Mouse (Mus musculus): ENCODE measurements at regions not wholly inside any gene's neighbourhood (a gene's known extent, or its start where the extent isn't known, plus 50 kb on each side); places are given as distances from the start of the nearest gene placed in this dataset.

DNA sequence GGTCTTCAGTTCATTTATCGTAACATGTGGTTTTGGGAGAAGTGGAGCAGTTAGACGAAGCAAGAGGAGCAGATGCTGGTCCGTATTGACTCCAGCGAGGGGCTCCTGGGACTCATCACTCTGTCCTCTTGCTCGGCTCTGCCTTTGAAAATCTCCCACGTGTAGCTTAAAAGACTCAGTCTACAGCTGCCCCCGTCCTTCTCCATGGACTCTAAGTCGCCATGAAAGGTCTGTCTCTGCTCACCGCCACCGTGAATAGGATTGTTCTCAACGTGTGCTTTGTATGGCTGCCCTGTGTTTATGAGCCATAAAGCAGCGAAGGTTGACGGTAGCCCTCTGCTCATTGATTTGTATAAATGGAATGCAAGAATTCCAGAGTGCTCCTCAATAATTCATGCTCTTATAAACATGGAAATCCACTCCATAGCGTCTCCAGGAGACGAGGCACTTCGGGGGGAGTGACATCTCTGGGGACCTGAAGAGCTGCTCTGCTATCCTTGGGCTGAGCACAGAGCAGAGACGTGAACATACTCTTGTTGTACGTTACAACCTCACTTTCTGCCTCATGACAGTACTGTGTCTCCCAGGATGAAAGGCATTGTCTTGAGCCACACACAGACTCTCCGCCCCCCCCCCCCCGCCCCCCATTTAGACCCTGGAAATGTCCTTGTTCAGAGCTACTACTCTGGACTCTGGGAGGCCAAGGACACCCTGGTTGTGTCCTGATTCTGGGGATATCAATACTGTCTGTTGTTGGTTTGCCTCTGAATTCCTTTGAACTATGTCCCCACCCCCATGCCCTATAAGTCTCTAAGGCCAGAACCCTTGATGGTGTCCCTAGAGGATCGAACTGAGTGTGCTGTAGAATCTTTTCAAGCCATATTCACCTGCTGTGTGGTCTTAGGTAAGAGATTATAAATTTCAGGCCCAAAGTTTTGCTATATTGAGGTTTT, 90.8 kb upstream of the Hdac4 start:
- no peak overlapping the region for H3K4me3 ChIP-seq (ENCODE audit: low read depth, low read length)
- no peaks in the 10 kb centered on the region for H3K27me3 ChIP-seq (ENCODE audit: control insufficient read depth, insufficient read depth, low read length)
- no peaks in the 10 kb centered on the region for H3K9me3 ChIP-seq (ENCODE audit: control insufficient read depth, low read length)
- TF ChIP-seq CTCF (IDR thresholded peaks at IDR 0.05; ENCODE audit: low read depth) (no peak), EP300 (optimal IDR thresholded peaks at IDR 0.05) (no peak)
- 40% methylated on average over 21 of the region's 21 CpGs for WGBS
- no peak overlapping the region for H3K27ac ChIP-seq (replicated peaks)
- H3K9ac ChIP-seq (ENCODE audit: low read length), result no peak overlapping the region
- no peaks in the 10 kb centered on the region for H3K4me1 ChIP-seq (replicated peaks; ENCODE audit: control insufficient read depth, insufficient read depth)
- no peak overlapping the region for H3K4me2 ChIP-seq (replicated peaks; ENCODE audit: low read depth)
- no peak for ATAC-seq (ENCODE audit: low FRiP score, low TSS enrichment)
- H3K36me3 ChIP-seq (ENCODE audit: control insufficient read depth, insufficient read depth, low read length), result no peaks in the 10 kb centered on the region
- no peak for DNase-seq (ENCODE audit: low spot score)

DNA sequence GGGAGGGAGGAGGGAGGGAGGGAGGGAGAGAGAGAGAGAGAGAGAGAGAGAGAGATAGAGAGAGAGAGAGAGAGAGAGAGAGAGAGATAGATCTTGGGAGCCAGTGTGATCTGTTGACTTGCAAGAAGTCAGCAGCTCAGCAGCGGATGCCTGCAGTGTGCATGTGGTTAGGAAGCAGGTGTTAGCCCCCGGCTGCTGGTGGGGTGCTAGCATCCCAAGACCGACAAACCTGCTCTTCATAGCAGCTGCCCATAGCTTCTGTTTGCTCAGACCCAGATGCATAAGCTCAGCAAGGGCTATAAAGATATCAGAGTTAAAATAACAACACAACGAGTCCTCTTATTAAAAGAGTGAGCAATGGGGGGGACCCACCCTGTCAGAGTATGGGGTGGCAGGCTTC, 88.7 kb upstream of the Hdac4 start:
- ATAC-seq (ENCODE audit: low FRiP score, low TSS enrichment), result no peak
- no peak for DNase-seq (ENCODE audit: low spot score)
- Histone ChIP-seq H3K4me2 (replicated peaks; ENCODE audit: low read depth) (no peak overlapping the region), H3K4me3 (ENCODE audit: low read depth, low read length) (no peak overlapping the region), H3K36me3 (ENCODE audit: control insufficient read depth, insufficient read depth, low read length) (no peaks in the 10 kb centered on the region), H3K4me1 (replicated peaks; ENCODE audit: control insufficient read depth, insufficient read depth) (no peaks in the 10 kb centered on the region), H3K9me3 (ENCODE audit: control insufficient read depth, low read length) (no peaks in the 10 kb centered on the region), H3K9ac (ENCODE audit: low read length) (no peak overlapping the region), H3K27ac (replicated peaks) (no peak overlapping the region), H3K27me3 (ENCODE audit: control insufficient read depth, insufficient read depth, low read length) (no peaks in the 10 kb centered on the region)
- 53% methylated on average over 4 of the region's 4 CpGs for WGBS
- TF ChIP-seq CTCF (IDR thresholded peaks at IDR 0.05; ENCODE audit: low read depth) (no peak), EP300 (optimal IDR thresholded peaks at IDR 0.05) (no peak)

DNA sequence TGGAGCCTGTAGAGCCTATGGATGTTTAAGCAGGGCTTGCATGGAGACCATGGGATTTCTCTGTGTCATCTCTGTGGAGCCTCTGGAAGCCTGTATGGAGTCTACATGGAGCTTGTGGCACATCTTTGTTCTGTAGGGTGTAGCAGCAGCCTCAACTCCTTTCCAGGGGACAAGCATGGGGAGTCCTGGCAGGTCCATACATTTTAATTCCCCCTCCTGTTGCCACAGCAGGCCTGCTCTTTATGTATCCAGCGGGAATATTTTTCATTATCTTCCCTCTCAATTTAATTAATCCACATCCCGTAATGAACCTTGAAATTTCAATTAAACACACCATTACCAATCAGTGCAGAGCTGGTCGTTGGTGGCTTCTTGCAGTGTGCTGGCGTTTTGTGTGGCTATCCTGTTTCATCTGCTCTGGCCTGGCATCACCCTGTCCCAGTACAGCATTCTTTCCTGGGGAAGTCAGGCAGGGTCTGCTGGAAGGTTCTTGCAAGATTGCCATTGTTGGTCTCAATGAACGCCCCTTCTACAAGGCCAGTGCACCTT, 81.8 kb upstream of the Hdac4 start:
- Histone ChIP-seq H3K27me3 (ENCODE audit: control insufficient read depth, insufficient read depth, low read length) (no peaks in the 10 kb centered on the region), H3K4me3 (ENCODE audit: low read depth, low read length) (no peak overlapping the region), H3K27ac (replicated peaks) (no peak overlapping the region), H3K9me3 (ENCODE audit: control insufficient read depth, low read length) (no peaks in the 10 kb centered on the region), H3K4me2 (replicated peaks; ENCODE audit: low read depth) (no peak overlapping the region), H3K9ac (ENCODE audit: low read length) (no peak overlapping the region), H3K36me3 (ENCODE audit: control insufficient read depth, insufficient read depth, low read length) (no peaks in the 10 kb centered on the region), H3K4me1 (replicated peaks; ENCODE audit: control insufficient read depth, insufficient read depth) (no peaks in the 10 kb centered on the region)
- no peak for DNase-seq (ENCODE audit: low spot score)
- no peak for ATAC-seq (ENCODE audit: low FRiP score, low TSS enrichment)
- 85% methylated on average over 5 of the region's 5 CpGs for WGBS
- TF ChIP-seq CTCF (IDR thresholded peaks at IDR 0.05; ENCODE audit: low read depth) (no peak), EP300 (optimal IDR thresholded peaks at IDR 0.05) (no peak)

DNA sequence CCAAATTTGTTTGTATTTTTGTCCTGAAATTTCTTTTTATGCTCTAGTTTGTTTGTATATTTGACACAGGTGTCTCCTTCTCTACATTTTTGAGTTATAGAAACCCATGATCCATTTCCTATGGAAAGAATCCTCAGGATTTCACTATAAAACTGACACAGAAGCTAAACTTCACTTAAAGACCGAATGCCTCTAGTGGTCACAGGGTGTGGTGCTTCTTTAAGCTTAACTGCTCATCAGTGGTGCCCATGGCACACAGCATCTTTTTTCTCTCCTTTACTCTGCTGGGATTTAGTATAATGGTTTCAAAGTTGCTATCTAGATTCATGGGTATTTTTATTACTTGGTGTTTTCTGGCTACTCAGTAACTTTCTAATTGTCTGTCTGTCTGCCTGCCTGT, 79.9 kb upstream of the Hdac4 start:
- no peak overlapping the region for H3K4me3 ChIP-seq (ENCODE audit: low read depth, low read length)
- ATAC-seq (ENCODE audit: low FRiP score, low TSS enrichment), result no peak
- no peaks in the 10 kb centered on the region for H3K27me3 ChIP-seq (ENCODE audit: control insufficient read depth, insufficient read depth, low read length)
- no peaks in the 10 kb centered on the region for H3K4me1 ChIP-seq (replicated peaks; ENCODE audit: control insufficient read depth, insufficient read depth)
- TF ChIP-seq EP300 (optimal IDR thresholded peaks at IDR 0.05), result no peak
- peak; percentile 48 for TF ChIP-seq CTCF (IDR thresholded peaks at IDR 0.05; ENCODE audit: low read depth)
- H3K9me3 ChIP-seq (ENCODE audit: control insufficient read depth, low read length), result no peaks in the 10 kb centered on the region
- H3K36me3 ChIP-seq (ENCODE audit: control insufficient read depth, insufficient read depth, low read length), result no peaks in the 10 kb centered on the region
- no peak overlapping the region for H3K9ac ChIP-seq (ENCODE audit: low read length)
- H3K27ac ChIP-seq (replicated peaks), result no peak overlapping the region
- DNase-seq (ENCODE audit: low spot score), result no peak
- H3K4me2 ChIP-seq (replicated peaks; ENCODE audit: low read depth), result no peak overlapping the region
- WGBS, result 63% methylated on average over 1 of the region's 1 CpGs

DNA sequence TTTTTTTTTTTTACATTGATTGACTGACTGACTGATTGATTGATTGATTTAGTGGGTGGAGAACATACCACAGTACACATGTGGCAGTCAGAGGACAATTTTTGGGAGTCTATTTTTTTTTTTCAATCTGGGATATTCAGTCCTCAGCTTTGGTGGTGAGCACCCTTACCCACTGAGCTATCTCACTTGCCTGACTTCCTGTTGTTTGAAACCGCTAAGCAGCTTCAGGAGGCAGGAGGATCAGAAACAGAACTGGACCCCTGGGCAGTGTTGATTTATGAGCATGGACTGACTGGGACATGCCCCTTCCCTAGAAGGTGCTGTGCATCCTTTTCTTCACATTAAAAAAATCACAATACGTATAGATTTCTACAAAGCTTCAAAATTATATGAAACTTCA, 78.3 kb upstream of the Hdac4 start:
- Histone ChIP-seq H3K4me1 (replicated peaks; ENCODE audit: control insufficient read depth, insufficient read depth) (no peaks in the 10 kb centered on the region), H3K9me3 (ENCODE audit: control insufficient read depth, low read length) (no peaks in the 10 kb centered on the region), H3K27ac (replicated peaks) (no peak overlapping the region), H3K9ac (ENCODE audit: low read length) (no peak overlapping the region), H3K36me3 (ENCODE audit: control insufficient read depth, insufficient read depth, low read length) (no peaks in the 10 kb centered on the region), H3K4me3 (ENCODE audit: low read depth, low read length) (no peak overlapping the region), H3K27me3 (ENCODE audit: control insufficient read depth, insufficient read depth, low read length) (no peaks in the 10 kb centered on the region), H3K4me2 (replicated peaks; ENCODE audit: low read depth) (no peak overlapping the region)
- WGBS, result 86% methylated on average over 2 of the region's 2 CpGs
- no peak for DNase-seq (ENCODE audit: low spot score)
- TF ChIP-seq EP300 (optimal IDR thresholded peaks at IDR 0.05), result no peak
- no peak for TF ChIP-seq CTCF (IDR thresholded peaks at IDR 0.05; ENCODE audit: low read depth)
- ATAC-seq (ENCODE audit: low FRiP score, low TSS enrichment), result no peak

DNA sequence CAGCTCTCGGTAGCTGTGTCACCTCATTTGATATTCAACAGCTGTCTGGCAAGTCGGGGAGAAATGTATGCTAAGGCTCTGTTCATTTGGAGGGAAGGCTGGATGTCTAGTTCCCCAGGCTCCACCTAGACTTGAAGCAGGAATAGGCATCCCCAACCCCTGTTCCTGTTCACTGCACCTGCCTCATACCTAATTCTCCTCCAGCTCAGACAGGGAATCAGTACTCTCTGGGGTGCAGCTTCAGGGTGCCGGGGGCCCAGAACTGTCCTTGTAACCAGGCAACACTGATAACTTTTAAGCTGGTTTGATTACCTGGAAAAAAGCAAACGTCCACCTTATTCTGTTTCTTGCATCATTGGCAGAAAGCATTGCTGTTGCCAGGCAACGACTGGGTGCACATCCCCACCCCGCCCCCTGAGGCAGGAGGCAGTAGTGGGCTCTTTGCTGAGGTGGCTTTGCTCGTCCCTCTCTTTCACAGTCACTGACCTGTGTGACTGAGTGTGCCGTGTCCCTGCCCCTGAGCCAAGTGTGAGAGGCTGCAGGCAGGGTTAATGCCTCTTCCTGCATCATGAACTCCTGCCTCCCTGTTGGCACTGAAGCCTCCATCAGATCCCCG, 76.3 kb upstream of the Hdac4 start:
- Histone ChIP-seq H3K27me3 (ENCODE audit: control insufficient read depth, insufficient read depth, low read length) (no peaks in the 10 kb centered on the region), H3K9ac (ENCODE audit: low read length) (no peak overlapping the region), H3K4me3 (ENCODE audit: low read depth, low read length) (no peak overlapping the region), H3K9me3 (ENCODE audit: control insufficient read depth, low read length) (no peaks in the 10 kb centered on the region), H3K36me3 (ENCODE audit: control insufficient read depth, insufficient read depth, low read length) (no peaks in the 10 kb centered on the region), H3K4me2 (replicated peaks; ENCODE audit: low read depth) (no peak overlapping the region), H3K27ac (replicated peaks) (no peak overlapping the region), H3K4me1 (replicated peaks; ENCODE audit: control insufficient read depth, insufficient read depth) (no peaks in the 10 kb centered on the region)
- 45% methylated on average over 9 of the region's 9 CpGs for WGBS
- DNase-seq (ENCODE audit: low spot score) (no peak), ATAC-seq (ENCODE audit: low FRiP score, low TSS enrichment) (no peak)
- no peak for TF ChIP-seq CTCF (IDR thresholded peaks at IDR 0.05; ENCODE audit: low read depth)
- no peak for TF ChIP-seq EP300 (optimal IDR thresholded peaks at IDR 0.05)
